Mouse (Mus musculus): ENCODE data around the gene Itga9.

DNA sequence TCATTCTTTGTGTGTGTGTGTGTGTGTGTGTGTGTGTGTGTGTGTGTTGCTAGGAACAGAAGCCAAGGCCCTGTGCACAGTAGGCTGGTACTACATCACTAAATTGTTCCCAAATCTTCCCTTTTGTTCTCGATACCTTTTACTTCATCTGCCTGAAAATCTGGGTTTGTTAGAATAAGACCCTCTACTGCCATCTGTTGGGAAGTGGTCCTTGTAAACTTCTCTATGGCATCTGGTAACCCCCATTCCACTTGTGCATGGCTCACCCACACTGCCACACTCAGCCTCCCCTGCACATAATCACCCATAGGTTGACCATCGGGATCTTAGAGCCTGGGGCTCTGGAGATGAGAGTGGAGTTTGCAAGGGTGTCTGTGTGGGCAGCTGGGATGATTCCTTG, 288.6 kb downstream of the Itga9 start:
- TF ChIP-seq CTCF (conservative IDR thresholded peaks at IDR 0.05; ENCODE audit: insufficient read depth, insufficient read length, low read depth, low read length) (no peak), POLR2A (IDR thresholded peaks at IDR 0.05; ENCODE audit: low read depth, low read length) (no peak)
